Mouse (Mus musculus) small intestine, adult 2 months (tissue): Measurements from ENCODE around the gene Cpne6. TPM values are rescaled to one million over a fixed set of nuclear protein-coding genes. Genes with fewer than 3 reads are reported as not detected.

ENCODE experiments used
- H3K27ac ChIP-seq: fragments of 200-500 bp; 2 replicates; pipeline ENCODE4 v1.5.1; 2012; ENCODE audit warnings: low read depth, low read length, control low read depth, inconsistent platforms; ENCODE audit not compliant: insufficient read depth
- H3K27me3 ChIP-seq: fragments of 200-500 bp; 2 replicates; pipeline ENCODE4 v1.6.1; 2012; ENCODE audit warnings: mild to moderate bottlenecking, moderate library complexity, low read length, inconsistent platforms; ENCODE audit not compliant: control insufficient read depth, insufficient read depth
- H3K36me3 ChIP-seq: fragments of 200-500 bp; 2 replicates; pipeline ENCODE4 v1.6.1; 2012; ENCODE audit warnings: mild to moderate bottlenecking, low read length, control low read depth, inconsistent platforms; ENCODE audit not compliant: control insufficient read depth, insufficient read depth
- H3K4me1 ChIP-seq: fragments of 200-500 bp; 2 replicates; pipeline ENCODE4 v1.6.1; 2012; ENCODE audit warnings: low read length, inconsistent platforms, mixed read lengths; ENCODE audit not compliant: control insufficient read depth, insufficient read depth, insufficient read length
- H3K4me3 ChIP-seq: fragments of 200-500 bp; 2 replicates; pipeline ENCODE4 v1.5.1; 2012; ENCODE audit warnings: low read depth, mild to moderate bottlenecking, control low read depth, inconsistent platforms, low read length, moderate library complexity
- CTCF ChIP-seq: fragments of 200-500 bp; IDR thresholded peaks from 2 replicates; pipeline ENCODE4 v1.5.1; 2012; ENCODE audit warnings: low read depth, mild to moderate bottlenecking, control low read depth, inconsistent platforms, low read length, moderate library complexity, mixed read lengths; ENCODE audit not compliant: insufficient replicate concordance, insufficient read length; ENCODE audit errors: extremely low read depth
- POLR2A ChIP-seq: fragments of 200-500 bp; IDR thresholded peaks from 2 replicates; pipeline ENCODE4 v1.6.1; 2012; ENCODE audit warnings: low read depth, mild to moderate bottlenecking, control low read depth, inconsistent platforms, low read length, moderate library complexity
- WGBS: fragments of 180-500 bp; shearing (Covaris S2); methylation state at CpG from one replicate; pipeline ENCODE4 v1.1.7; 2018; 5-methylcytosine and 5-hydroxymethylcytosine counted together
- polyA plus RNA-seq: library from polyadenylated mRNA; depleted of rRNA; stranded (reverse); fragments of >200 nt; gene quantifications from 2 replicates; pipeline ENCODE4 v1.2.3, GENCODE M21; 2012; rRNA removed

Cpne6 gene
- polyA plus RNA-seq, 1 experiment = not detected

GRCm38 (mm10) chr14:55561860-55562259 lies 51.6 kb downstream of the Cpne6 start:
- Histone ChIP-seq H3K4me1 (peaks cover 6% of the 10 kb centered on the region; the same call in 1 of the 2 replicates), H3K4me3 (no peak overlapping the region)
- WGBS = 91% methylated on average over 10 of the region's 10 CpGs

GRCm38 (mm10) chr14:55563249-55563648 lies 53.0 kb downstream of the Cpne6 start:
- Histone ChIP-seq H3K36me3 (peaks cover 54% of the 10 kb centered on the region), H3K27ac (no peak overlapping the region), H3K4me3 (no peak overlapping the region), H3K4me1 (peaks cover 3% of the 10 kb centered on the region; the same call in 1 of the 2 replicates), H3K27me3 (no peaks in the 10 kb centered on the region)
- WGBS = 93% methylated on average over 11 of the region's 11 CpGs
- no peak for TF ChIP-seq CTCF
- no peak for TF ChIP-seq POLR2A

More at GRCm38 (mm10) chr14:55561860-55562259, 51.6 kb downstream of the Cpne6 start:
- Histone ChIP-seq H3K27ac (no peak overlapping the region), H3K27me3 (no peaks in the 10 kb centered on the region), H3K36me3 (peaks cover 43% of the 10 kb centered on the region)
- TF ChIP-seq POLR2A (no peak), CTCF (no peak)

GRCm38 (mm10) chr14:55565748-55566147 lies 55.5 kb downstream of the Cpne6 start:
- peaks cover 3% of the 10 kb centered on the region; the same call in 1 of the 2 replicates for H3K4me1 ChIP-seq
- H3K4me3 ChIP-seq = no peak overlapping the region
- TF ChIP-seq POLR2A (no peak), CTCF (no peak)
- 68% methylated on average over 3 of the region's 3 CpGs for WGBS
- H3K36me3 ChIP-seq = peaks cover 69% of the 10 kb centered on the region
- H3K27me3 ChIP-seq = no peaks in the 10 kb centered on the region
- H3K27ac ChIP-seq = no peak overlapping the region

Other genes starting within 250 kb of the Cpne6 start
- 44.8 and 62.5 TPM in 2 replicates for gene Dhrs4, start 31.7 kb upstream of the Cpne6 start, polyA plus RNA-seq
- 2.0 and 2.1 TPM in 2 replicates for gene Carmil3, start 19.8 kb upstream of the Cpne6 start, polyA plus RNA-seq
- not detected in 2 replicates for gene Nrl, start 14.5 kb downstream of the Cpne6 start, polyA plus RNA-seq
- 19.3 and 21.0 TPM in 2 replicates for gene Pck2, start 29.8 kb downstream of the Cpne6 start, polyA plus RNA-seq
- 70.2 and 143 TPM in 2 replicates for gene Dcaf11, start 49.6 kb downstream of the Cpne6 start, polyA plus RNA-seq
- 0.32 TPM in 1 of 2 replicates, not detected in the other for gene A730061H03Rik, start 50.0 kb downstream of the Cpne6 start, polyA plus RNA-seq
- 0.46 TPM in 1 of 2 replicates, not detected in the other for gene Fitm1, start 65.2 kb downstream of the Cpne6 start, polyA plus RNA-seq
- 71.4 and 167 TPM in 2 replicates for gene Psme1, start 67.7 kb downstream of the Cpne6 start, polyA plus RNA-seq
- gene Emc9, start 74.9 kb downstream of the Cpne6 start, polyA plus RNA-seq = 12.2 and 23.0 TPM in 2 replicates
- 85.3 and 142 TPM in 2 replicates for gene Psme2, start 80.7 kb downstream of the Cpne6 start, polyA plus RNA-seq
- 28.8 and 65.8 TPM in 2 replicates for gene Rnf31, start 81.3 kb downstream of the Cpne6 start, polyA plus RNA-seq
- 29.3 and 77.6 TPM in 2 replicates for gene Irf9, start 93.1 kb downstream of the Cpne6 start, polyA plus RNA-seq
- gene Rec8, start 107.6 kb downstream of the Cpne6 start, polyA plus RNA-seq = 8.7 and 19.2 TPM in 2 replicates
- gene Ipo4, start 125.5 kb downstream of the Cpne6 start, polyA plus RNA-seq = 35.4 and 37.2 TPM in 2 replicates
- gene Gm49378, start 127.5 kb downstream of the Cpne6 start, polyA plus RNA-seq = 8.6 and 9.3 TPM in 2 replicates
- 58.8 and 104 TPM in 2 replicates for gene Tm9sf1, start 133.4 kb downstream of the Cpne6 start, polyA plus RNA-seq
- gene Tssk4, start 139.7 kb downstream of the Cpne6 start, polyA plus RNA-seq = 0.56 and 1.1 TPM in 2 replicates
- gene Mdp1, start 150.1 kb downstream of the Cpne6 start, polyA plus RNA-seq = 17.2 and 23.9 TPM in 2 replicates
- gene Gmpr2, start 161.5 kb downstream of the Cpne6 start, polyA plus RNA-seq = 5.2 and 9.6 TPM in 2 replicates
- gene Nedd8, start 161.7 kb downstream of the Cpne6 start, polyA plus RNA-seq = 135 and 228 TPM in 2 replicates
- gene Tinf2, start 171.4 kb downstream of the Cpne6 start, polyA plus RNA-seq = 8.1 and 11.1 TPM in 2 replicates
- 0.62 and 0.89 TPM in 2 replicates for gene Tgm1, start 203.5 kb downstream of the Cpne6 start, polyA plus RNA-seq
- gene Rabggta, start 211.8 kb downstream of the Cpne6 start, polyA plus RNA-seq = 28.1 and 43.5 TPM in 2 replicates
- gene Dhrs1, start 235.2 kb downstream of the Cpne6 start, polyA plus RNA-seq = 217 and 223 TPM in 2 replicates
- 5.9 and 8.0 TPM in 2 replicates for gene Nop9, start 235.2 kb downstream of the Cpne6 start, polyA plus RNA-seq
- gene Cideb, start 248.0 kb downstream of the Cpne6 start, polyA plus RNA-seq = 309 and 797 TPM in 2 replicates